Mouse (Mus musculus) embryo, embryonic 10 days (tissue): Measurements from ENCODE around the gene Apex2.
"Not testable (repeated sequence)": the region's sequence is repeated elsewhere in the genome, so short reads cannot be mapped to it uniquely, and the experiment has no call there.

ENCODE experiments used
- DNase-seq: peaks from one replicate; pipeline ENCODE4 v3.0.0-alpha.2; 2015; ENCODE audit warnings: low spot score

Apex2 gene

GRCm38 (mm10) chrX:150487811-150488210 is 101.9 kb downstream of the Apex2 start:
- not testable (repeated sequence) for DNase-seq

GRCm38 (mm10) chrX:150486314-150487030 is 103.2 kb downstream of the Apex2 start:
- not testable (repeated sequence) for DNase-seq

GRCm38 (mm10) chrX:150477854-150478780 is 111.6 kb downstream of the Apex2 start:
- DNase-seq, result peak; percentile 88

GRCm38 (mm10) chrX:150471416-150471815 is 118.3 kb downstream of the Apex2 start:
- DNase-seq, result no peak
